Mouse (Mus musculus) R1 (cell line): ENCODE data around the gene Ugt1a6b.

Experiments
- DNase-seq: peaks from one replicate; pipeline ENCODE4 v3.0.0-alpha.2; 2018; ENCODE audit warnings: low read depth, low spot score

The Ugt1a6b gene

DNA sequence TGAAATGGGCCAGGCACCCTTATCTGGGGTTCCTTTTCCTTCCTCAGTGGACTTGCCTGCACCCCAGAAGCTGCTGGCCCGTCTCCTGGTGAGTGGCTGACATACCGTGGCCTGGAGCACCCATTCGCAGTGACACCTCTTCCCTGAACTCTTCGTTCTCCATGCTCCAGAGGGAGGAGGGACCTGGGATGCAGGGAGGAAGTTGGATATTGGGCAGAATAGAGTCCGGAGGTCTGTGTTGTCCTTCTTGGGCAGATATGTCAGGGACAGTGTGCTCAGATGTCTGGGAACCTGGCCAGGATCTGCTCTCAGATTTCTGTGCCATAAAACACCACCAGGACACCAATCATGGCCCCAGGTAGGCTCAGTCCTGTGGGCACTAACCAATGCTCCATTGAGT lies 137.0 kb downstream of the Ugt1a6b start:
- no peak for DNase-seq

DNA sequence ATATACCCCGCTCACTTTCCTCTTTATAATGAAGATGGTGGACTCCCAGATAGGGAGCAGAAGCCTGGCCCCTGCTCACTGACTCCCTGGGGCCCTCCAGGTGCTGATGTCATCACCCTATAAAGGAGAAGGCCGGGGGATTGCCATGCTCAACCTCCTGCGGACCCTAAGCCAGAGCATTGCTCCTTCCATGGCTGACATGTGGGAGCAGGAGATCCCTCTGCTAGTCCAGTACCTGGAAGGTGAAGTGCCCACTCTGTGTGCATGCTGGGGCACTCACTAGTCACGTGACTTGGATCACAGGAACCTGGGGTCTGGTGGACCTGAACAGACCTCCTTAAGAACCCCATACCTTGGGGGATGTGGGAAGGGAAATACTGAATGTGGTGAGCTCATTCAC lies 137.5 kb downstream of the Ugt1a6b start:
- DNase-seq: no peak

DNA sequence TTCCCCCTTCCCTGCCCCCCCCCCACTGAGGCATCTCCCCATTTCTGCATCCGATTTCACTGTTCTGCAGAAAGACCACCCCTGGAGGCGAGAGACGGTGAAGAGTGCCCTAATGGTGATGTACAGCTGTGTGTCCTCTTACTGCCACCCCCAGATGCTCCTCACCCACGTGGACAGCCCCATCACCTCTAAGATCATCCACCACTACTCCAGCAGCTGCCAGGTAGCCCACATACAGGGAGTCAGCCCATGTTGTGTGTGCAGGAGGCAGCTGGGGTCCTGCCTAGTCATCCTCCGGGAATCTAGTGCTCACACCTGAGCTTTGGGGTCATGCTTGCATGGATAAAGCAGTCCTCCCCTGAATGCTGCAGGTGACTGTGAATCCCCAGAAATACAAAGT lies 140.8 kb downstream of the Ugt1a6b start:
- DNase-seq: no peak

DNA sequence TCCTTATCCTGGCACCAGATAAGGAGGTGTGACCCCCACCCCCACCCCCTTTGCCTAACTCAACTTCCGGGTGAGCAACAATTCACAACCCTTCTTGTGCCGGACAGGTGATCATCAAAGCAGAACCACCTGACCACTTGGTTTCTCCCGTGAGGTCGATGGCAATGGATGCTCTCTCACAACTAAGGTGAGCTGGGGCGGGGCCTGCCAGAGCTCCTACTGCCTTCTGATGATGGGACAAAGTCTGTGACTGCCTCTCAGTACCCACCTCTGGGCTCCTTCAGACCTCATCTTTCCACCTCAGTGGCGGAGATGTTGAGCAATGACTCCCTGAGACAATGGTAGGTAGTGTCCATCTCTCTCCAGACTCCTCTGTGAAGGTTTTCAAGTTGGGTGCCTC lies 142.8 kb downstream of the Ugt1a6b start:
- no peak for DNase-seq

DNA sequence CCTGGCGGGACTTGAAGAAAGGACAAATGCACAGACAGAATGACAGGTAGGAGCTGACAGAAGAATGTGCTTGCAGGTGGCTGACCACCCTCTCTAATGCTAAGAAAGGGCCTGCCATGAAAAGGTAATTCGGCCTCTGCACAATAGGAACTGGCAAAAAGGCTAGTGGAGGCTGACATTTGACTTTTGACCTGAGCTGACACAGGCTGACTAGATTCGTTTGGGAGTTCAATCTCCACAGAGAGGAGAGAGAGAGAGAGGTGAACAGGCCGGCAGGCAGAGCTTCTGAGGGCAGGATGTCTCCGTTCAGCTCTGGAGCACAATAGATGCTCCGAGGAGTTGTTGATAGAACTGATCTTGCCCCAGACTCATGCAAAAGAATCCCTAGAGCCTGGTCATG lies 143.3 kb downstream of the Ugt1a6b start:
- no peak for DNase-seq

DNA sequence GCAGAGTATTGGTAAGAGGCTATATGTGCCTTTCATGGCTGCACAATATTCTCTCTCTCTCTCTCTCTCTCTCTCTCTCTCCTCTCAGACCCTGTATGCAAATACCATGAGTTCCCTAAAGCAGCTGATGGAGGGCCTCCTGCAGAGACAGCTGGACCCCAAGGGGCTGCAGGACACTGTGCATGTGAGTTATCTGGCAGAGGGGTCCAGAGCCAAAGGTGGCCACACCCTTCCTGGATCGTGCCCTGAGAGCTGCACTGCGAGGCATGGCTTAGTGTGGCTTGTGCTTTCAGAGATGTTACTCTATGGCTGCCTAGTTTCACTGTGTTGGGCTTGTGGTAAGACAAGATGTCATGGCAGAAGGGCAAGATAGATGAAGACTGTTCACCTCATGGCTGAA lies 144.6 kb downstream of the Ugt1a6b start:
- DNase-seq: no peak

DNA sequence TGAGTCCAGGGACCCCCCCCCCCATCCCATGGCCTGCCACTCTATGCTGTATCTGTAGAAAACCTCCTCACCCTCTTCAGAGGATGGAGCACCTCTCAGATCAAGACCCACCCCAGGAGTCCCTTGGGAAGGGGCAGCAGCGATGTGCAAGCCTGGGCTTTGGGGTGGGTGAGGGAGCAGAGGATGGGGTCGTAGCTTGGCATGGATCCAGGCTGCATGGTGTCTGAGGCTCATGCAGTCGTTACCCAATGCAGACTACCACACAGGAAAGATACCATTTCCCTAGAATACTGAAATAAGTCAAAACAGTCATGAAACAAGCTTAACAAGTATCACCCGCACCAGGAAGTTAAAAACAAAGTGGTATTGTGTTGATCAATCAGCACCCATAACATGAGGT lies 145.6 kb downstream of the Ugt1a6b start:
- DNase-seq: no peak

DNA sequence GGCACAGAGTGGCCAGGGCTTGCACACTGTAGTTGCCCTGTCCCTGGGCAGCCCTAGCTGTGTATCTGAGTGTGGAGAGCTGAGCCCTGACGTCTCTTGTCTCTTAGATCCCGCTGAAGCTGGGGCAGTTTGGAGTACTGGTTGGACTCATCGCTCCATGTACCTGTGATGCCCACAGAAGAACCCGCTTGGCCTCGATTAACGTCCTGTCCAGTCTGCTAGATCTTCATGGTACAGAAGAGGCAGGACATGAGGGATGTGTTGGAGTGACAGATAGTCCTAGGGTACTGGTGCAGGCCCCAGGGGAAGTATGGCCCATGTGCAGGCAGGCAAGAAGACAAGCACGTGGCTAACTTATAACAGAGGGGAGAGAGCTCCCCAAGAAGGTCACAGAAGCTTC lies 146.5 kb downstream of the Ugt1a6b start:
- DNase-seq: no peak

DNA sequence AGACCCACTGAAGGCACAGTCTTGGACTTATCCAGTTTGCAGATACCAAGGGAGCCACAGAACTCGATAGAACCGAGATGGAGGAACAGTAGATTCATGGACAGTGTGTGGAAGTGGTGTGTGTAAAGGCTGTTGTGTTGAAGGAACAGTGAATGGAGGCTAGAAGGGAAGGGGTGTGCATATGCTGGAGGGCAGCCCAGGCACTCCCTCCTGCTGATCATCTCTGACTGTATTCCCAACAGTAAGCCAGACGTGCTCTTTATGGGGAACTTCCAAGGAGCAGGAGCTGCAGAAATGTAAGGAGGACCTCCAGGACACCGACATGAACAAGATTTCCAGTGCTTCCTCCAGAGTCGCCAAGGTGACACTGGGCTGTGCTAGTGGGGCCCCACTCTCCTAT lies 147.0 kb downstream of the Ugt1a6b start:
- no peak for DNase-seq

DNA sequence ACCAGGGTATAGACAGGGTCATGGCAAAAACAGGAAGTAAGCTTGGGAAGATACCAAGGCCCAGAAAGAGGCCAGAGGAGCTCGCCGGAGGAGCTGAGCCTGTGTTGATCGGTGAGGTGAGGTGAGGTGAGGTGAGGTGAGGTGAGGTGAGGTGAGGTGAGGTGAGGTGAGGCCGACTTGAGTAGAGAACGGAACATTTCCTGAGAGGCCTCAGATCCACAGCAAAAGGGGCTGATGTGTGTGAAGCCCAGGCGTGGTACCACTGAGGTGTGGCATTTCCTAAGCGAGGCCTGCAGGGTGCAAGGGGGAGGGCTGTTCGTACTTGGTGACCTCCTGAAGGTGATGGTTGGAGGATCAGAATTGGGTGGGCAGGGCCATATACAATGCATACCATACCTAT lies 150.1 kb downstream of the Ugt1a6b start:
- no peak for DNase-seq

DNA sequence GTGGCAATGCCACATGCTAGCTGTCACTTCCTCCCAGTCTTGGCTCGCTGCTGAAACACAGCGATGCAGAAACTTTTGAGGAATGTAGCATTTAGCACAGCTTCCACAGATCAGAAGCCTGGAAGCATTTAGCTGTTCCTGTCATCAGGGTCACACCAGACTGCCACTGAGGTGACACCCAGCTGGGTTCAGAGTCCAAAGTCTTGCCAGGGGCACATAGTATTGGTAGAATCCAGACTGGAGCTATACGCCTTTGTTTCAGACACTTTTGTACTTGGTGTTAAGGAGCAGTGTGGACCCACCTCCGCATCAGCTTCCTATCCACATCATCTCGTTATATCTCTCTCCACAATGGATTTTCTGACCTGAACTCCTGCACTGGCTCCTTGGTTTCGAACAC lies 150.5 kb downstream of the Ugt1a6b start:
- no peak for DNase-seq

DNA sequence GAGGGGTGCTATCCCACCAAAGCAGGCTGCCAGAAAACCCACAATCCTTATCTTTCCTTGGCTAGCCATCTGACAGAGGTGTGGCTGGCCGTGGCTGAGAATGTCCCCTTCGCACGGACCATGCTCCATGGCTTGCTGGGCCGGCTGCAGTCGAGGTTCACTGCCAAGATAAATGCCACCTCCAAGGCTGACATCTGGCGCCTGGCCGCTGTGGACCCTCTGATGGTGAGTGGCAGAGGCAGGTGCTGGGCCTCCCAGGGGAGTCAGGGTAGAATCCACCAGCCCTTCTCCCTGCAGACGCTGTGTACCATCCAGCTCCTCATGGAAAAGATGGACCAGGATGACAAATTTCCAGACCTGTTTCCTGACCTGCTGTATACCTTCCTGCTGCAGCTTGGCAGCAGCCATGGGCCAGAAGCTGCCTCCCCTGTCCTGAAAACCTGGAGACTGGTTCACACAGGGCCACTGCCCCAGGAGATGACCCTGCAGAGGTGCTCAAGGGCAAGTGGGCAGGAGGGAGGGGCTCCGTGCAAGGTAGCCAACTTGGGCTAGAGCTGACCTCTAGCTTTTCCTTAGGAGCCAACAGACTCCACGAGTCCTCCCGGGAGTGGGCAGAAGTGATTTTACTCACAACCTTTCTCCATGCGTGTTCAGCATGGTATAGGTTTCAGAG lies 151.9 kb downstream of the Ugt1a6b start:
- DNase-seq: no peak

DNA sequence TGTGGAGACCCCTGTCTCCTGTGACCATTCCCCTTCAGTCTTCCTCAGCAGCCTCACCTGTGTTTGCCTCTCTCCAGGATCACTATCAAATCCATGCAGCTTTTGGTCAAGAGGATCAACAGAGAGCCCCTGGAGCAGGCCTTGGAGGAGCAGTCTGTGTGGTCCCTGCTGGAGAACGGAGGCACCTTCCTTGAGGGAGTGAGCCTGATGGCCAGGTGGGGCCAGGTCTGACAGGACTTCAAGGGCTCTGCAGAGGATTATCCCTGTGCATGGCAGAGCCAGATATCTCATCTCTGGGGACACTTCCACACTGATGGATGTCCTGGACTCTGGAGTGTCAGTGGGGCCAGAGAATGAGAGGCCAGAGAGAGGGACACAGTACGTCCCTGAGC lies 152.4 kb downstream of the Ugt1a6b start:
- no peak for DNase-seq

DNA sequence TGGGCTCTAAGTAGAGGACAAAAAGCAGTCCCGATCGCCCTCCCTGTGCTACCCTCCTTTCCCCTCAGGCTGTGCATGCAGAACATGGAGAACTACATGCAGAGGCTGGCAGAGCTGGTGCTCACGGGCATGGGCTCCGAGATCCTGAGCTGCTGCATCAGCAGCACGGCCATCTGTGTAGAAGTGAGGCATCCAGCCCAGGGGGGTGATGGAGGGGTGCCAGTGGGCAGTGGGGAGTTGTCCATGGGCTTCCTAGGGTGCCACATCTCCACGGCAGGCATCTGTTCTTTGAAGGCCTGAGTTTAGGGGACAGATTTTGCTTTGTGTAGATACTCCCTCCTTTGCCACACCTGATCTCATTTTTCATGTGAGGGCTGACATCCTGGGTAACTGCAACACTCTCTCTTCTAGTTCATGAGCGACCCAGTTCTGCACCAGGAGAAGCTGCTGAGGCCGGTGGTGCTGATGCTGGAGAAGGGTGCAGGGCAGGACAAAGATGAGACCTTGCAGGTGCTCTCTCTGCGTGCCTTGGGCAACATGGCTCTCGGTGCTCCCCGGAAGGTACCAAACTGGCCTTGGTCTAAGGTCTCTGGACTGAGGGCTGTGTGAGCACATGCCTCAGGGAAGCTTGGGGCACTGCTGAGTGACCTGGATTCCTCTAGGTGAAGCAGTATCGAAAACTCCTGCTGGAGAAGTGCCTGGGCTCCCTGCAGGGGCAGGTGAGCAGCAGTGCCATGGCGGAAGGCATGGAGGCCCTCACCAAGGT lies 153.1 kb downstream of the Ugt1a6b start:
- DNase-seq: no peak

DNA sequence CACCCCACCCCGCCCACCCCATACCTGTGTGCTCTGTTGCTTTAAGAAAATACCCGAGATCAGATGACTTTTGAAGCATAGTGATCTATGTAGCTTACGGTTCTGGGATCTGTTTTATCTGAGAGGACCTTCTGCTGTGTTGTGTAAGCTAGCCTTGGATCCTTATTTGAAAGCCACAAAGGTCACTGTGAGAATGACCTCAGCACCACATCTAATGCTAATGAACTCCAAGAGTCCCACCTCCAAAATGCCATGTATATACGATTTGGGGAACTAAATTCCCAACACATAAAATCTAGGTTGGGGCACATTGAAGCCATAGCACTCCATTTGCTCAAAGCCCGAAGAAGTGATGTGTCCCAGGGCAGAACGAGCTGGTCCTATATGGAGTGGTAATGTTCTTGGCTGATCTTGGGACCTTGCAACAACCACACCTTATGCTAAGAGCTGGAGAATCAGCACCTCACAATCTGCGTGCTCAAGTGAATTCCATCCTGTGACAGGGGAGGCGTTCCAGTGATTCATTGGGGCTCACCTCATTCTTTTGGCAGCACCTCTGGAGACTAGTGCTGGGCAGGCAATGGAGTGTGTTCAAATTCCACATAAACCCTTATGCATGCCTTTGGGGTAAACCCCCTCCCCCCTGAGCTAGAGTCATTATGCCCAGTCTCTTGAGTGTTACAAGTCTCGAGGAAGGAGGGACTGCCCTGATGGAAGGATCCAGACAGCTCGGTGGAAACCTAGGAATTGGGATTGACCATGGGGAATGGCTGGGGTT lies 154.0 kb downstream of the Ugt1a6b start:
- no peak for DNase-seq

DNA sequence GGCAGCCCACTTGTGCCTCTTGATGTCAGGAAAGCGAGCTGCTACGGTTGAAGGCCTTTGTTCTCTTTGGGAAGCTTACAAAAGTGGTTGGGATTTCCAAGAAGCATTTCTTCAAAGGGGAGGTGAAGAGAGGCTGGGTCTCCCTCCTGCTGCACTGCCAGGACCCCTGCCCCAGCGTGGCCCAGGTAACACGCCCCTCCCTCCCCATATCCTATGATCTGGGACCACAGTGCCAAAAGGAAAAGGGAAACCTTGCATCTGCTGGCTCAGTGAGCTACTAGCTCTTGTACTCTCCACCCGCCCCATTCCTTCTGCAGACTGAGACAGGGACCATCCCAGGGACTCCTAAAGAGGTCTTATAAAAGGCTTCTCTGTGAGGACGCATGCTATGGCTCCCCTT lies 154.6 kb downstream of the Ugt1a6b start:
- no peak for DNase-seq

DNA sequence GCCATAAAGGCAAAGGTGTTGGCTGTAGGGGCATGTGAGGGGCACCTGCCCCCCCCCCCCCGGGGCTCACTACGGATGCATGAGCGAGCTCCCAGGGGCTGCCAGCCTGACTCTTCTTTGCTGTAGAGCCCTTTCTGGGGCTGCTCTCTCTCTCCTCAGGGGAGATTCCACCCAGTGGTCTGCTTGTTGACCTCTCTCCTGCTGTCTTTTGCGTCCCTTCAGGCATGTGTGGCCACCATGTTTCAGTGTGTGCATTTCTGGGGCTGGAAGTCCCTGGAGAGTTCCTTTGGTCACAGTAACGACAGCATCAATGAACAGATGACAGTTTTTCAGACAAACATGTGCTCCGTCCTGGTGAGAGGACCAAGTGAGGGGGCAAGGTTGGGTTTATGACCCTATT lies 155.3 kb downstream of the Ugt1a6b start:
- no peak for DNase-seq

DNA sequence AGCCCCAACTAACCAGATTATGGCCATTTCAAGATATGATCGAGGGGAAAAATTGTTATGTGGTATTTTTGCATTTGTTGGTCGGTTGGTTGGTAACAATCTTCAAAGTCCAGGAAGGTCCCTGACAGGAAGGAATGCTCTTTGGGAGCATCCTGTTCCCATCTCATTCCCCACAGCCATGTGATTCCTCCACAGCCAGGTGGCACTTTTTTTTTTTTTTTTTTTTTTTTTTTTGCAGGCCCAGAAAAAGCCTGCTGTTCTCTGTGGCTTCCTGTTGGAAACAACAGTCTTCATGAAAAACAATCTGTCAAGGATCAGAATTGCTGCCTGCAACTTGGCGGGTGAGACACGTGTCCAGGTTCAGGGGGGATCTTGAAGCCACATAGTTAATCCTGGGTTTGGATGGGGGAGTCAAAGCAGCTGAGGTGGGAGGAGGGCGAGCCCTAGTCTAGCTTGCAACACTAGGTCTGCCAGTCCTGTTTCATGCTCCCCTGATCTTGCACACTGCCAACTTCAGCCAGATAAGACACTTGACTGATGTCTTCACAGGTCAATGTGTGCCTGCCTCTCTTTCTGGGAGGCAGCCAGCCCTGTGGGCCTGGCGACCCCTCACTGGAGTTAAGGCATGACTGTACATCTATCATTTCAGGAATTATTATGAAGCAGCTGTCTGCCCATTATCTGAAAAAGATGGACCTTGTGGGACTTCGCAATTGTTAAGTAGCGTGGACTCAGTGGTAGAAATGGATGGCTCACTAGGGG lies 156.0 kb downstream of the Ugt1a6b start:
- DNase-seq: no peak

DNA sequence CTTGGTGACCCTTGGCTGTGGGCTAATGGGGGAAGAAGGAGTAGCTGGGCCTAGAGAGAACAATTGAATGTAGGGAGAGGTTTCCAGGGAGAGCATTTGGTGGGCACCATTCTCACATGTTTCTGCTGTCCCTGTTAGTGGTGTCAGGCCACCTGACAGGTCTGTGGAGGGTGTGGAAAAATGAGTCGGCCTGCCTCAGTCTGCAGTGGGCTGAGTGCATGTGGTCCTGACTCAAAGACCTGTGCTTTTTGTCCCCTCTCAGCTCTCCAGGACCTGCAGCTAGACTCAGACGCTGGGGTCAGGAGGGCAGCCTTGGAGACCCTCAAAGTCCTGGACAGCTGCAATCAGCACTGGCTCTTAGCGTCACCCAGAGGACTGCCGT lies 156.6 kb downstream of the Ugt1a6b start:
- DNase-seq: no peak

DNA sequence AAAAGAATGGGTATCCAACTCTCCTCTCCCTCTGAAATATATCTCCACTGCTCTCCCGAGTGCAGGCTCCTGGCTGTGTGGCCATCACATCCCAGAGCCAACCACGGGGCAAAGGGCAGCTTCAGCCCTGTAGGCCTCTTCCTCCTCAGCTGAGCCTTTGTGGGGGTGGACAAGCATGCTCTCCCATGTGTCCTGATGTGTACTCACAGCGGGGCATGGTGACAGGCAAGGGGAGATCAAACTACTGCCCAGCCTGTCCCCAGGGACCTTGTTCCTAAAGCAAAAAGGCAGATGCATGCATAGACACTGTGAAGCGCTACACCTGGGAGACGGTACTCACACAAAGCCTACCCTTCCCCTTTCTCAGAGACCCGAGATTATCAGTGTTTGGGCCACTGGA lies 157.1 kb downstream of the Ugt1a6b start:
- DNase-seq: no peak

DNA sequence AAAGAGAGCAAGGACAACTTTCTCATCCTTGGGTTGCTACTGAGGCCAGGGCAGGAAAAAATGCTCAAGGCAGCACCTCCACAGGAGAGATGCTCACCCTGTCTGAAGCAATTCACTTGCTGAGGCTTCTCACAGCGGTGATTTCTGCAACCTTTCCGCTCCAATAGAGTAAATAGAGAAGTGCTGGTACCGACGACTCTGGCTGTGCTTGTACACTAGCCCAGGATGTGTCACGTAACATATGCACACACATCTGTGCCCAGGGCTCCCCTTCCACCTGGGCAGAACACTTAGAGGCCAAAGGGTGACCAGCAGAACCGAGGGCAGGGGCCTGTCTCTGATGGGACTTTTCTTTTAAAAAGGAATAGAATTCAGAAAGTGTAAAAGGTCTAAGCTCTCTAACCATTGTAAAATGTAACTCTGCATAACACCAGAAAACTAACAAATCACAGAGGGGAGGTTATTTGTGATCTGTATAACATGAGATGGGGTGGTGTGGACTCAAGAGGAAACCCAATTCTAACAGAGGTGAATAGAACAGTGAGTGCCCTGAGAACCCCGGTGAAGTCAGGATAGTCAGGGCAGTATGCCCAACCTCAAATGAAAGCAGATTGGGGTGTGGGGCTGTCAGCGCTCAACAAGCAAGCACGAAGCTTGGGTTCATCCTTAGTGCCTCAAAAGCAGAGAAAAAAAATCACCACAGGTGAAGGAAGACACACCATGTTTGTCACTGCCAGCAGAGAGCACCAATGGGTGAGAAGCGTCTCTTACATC lies 157.7 kb downstream of the Ugt1a6b start:
- DNase-seq: no peak
